Mouse (Mus musculus) E14TG2a.4 (cell line): ENCODE data around the gene Qtrt1.

Experiments
- CTCF ChIP-seq: conservative IDR thresholded peaks from 2 replicates; pipeline ENCODE4 v1.5.1; 2014; ENCODE audit warnings: low read length
- NANOG ChIP-seq: IDR thresholded peaks from 2 replicates; pipeline ENCODE4 v1.6.1; 2014; ENCODE audit warnings: borderline replicate concordance, low read length, mixed read lengths

GRCm38 (mm10) chr9:21383966-21384365 lies 27.7 kb upstream of the Qtrt1 start:
- TF ChIP-seq CTCF, result no peak
- no peak for TF ChIP-seq NANOG
